Mouse (Mus musculus) retina, adult 2 months (tissue): ENCODE data around the gene Gm11733.

Source experiments
- DNase-seq: peaks from one replicate; pipeline ENCODE4 v3.0.0-alpha.2; 2012; ENCODE audit warnings: low read depth, low spot score

Gene Gm11733

DNA sequence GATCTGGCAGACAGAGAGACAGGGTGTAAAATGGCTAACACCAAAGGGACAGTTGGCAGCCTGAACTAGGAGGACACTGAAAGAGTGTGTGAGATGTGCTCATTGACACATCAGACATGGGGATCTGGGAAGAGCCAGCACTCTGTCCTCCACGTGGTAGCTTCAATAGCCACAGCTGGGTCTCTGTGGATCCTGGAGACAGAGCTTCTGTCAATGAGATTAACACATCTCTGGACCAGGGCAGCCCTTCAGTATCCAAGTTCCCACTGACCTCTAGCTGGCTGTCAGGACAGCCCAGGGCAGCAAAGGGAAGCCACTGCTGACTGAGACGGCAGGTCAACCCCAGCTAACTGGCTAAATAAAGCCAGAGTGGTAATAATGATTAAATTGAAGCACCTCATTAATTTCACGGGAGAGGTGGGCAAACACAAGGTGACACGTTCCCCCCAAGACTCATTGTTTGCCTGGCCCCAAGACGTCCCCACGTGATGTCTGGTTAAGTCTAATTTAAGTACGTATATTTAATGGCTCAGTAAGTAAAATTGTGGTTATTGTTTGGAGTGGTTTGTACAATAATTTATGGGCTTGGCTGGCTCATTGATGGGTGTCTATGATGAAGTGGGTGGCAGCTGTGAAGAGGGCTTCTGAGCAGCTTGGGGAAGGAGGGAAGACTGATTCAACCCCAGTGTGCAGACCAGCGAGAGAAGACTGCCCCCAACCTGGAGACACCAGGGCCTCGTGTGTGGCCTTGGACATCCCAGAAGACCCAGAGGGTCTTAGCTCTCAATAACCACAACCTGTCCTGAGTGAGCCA lies 51.5 kb downstream of the Gm11733 start:
- no peak for DNase-seq

DNA sequence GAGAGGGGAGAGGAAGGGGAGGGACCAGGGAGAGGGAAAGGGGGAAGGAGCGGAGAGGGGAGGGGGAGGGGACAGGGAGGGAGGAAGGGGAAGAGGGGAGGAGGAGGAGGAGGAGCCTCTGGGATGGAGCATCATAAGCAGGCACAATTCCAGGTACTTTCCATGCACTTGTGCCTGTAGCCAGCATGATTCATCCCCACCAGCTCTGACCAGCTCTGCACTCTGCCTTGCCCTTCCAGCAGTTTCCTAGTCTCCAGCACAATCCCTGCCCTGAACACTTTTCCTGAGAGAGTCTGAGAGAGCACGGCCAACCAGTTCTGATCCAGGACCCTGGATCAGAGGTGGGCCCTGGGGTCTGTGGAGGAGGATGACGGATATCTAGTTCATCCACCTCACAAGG lies 52.4 kb downstream of the Gm11733 start:
- DNase-seq: no peak
